Mouse (Mus musculus) forebrain, embryonic 12.5 days (tissue): ENCODE results near the gene A730015C16Rik. TPM values are rescaled to one million over a fixed set of nuclear protein-coding genes. Genes with fewer than 3 reads are reported as not detected.
A peak's percentile ranks its signal among the peaks of the same experiment; 100 is the strongest.

Source experiments
- ATAC-seq: fragments of 200-750 bp; cut with Nextera tagmentation; 2 replicates; pipeline ENCODE4 v1.8.0; 2017; ENCODE audit warnings: moderate TSS enrichment; ENCODE audit not compliant: low FRiP score
- H3K27ac ChIP-seq: fragments of 300-500 bp; sonication (generic); 2 replicates; pipeline ENCODE4 v1.5.1; 2016; ENCODE audit warnings: mild to moderate bottlenecking
- H3K27me3 ChIP-seq: fragments of 300-500 bp; sonication (generic); 2 replicates; pipeline ENCODE4 v1.6.1; 2016; ENCODE audit warnings: mild to moderate bottlenecking
- H3K36me3 ChIP-seq: fragments of 300-500 bp; sonication (generic); replicated peaks from 2 replicates; pipeline ENCODE4 v1.6.1; 2016; ENCODE audit warnings: mild to moderate bottlenecking
- H3K4me1 ChIP-seq: fragments of 300-500 bp; sonication (generic); 2 replicates; pipeline ENCODE4 v1.6.1; 2016
- H3K4me2 ChIP-seq: fragments of 300-500 bp; sonication (generic); 2 replicates; pipeline ENCODE4 v1.6.1; 2016; ENCODE audit warnings: mild to moderate bottlenecking, moderate library complexity
- H3K4me3 ChIP-seq: fragments of 300-500 bp; sonication (generic); replicated peaks from 2 replicates; pipeline ENCODE4 v1.5.1; 2016; ENCODE audit warnings: mild to moderate bottlenecking
- H3K9ac ChIP-seq: fragments of 300-500 bp; sonication (generic); 2 replicates; pipeline ENCODE4 v1.6.1; 2016; ENCODE audit warnings: mild to moderate bottlenecking
- H3K9me3 ChIP-seq: fragments of 300-500 bp; sonication (generic); 2 replicates; pipeline ENCODE4 v1.6.1; 2016
- WGBS: fragments of 180-500 bp; shearing (Covaris S2); methylation state at CpG from one replicate; pipeline ENCODE4 v1.1.7; 2016; 5-methylcytosine and 5-hydroxymethylcytosine counted together
- polyA plus RNA-seq: library from polyadenylated mRNA; unstranded; fragments of >200 nt; fragmentation: Nextera tagmentation; extraction: Ambion mirVana; gene quantifications from 2 replicates; pipeline ENCODE4 v1.2.1, GENCODE M21; 2016

The A730015C16Rik gene
- polyA plus RNA-seq, 1 experiment from 2014 or later: 2.9 TPM

DNA sequence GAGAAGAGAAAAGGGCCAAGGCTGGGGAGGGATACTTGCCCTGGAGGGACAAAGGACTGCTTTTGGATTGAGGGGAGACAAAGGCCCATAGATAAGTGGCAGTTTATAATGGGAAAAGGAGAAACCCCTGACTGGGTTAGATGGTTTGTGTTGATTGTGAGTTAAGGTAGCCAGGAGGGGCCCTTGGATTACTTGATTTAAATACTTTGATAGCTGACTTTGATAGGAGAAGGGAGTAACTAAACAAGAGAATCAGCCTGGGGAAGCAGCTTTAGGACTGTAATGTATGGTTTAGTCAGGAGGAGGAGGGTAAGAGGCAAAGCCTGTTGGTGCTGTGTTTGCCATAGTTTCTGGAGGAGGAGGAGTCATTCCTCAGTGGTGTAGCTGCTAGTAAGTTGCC, 5.1 kb downstream of the A730015C16Rik start:
- no peak for ATAC-seq
- H3K27ac ChIP-seq: 0 out of 2 replicates have a peak overlapping the region, but pooled peaks have one; percentile 31

DNA sequence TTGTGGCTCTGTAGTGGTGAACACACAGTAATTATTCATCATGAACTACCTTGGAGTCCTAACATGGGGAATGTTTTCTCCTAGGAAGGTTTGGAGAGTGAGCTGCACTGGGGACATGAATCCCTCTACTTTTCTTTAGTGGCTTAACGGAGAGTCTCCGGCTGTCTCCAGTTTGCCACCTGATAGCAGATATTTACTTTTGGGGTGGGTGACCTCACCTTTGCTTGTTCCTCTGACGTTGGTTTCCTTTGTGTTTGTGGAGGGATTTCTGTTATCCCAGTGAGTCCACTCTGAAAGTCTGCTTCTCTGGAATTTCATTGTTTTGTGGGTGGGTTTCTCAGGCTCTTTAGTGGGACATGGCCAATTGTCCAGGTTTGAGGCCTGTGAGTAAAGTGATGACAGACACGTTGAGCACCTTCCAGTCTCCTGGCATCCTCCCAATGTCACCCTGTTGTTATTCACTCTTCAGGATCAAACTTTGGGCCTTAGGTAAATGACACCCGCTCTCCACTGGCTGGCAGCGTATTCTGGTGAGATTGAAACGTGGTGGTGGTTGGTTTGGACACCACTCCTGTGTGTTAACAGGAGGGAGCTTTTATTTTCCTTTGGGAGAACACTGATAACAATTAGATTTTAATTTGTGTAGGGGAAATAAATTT, 6.4 kb downstream of the A730015C16Rik start:
- H3K4me2 ChIP-seq: no peak overlapping the region
- no peak overlapping the region for H3K9ac ChIP-seq
- H3K36me3 ChIP-seq: no peaks in the 10 kb centered on the region
- H3K27me3 ChIP-seq: no peaks in the 10 kb centered on the region
- no peaks in the 10 kb centered on the region for H3K9me3 ChIP-seq
- no peak for ATAC-seq
- WGBS: 88% methylated on average over 7 of the region's 7 CpGs
- H3K4me1 ChIP-seq: peaks cover 9% of the 10 kb centered on the region; the same call in 1 of the 2 replicates
- no peak overlapping the region for H3K4me3 ChIP-seq
- no peak overlapping the region for H3K27ac ChIP-seq

More for the DNA sequence above, 5.1 kb downstream of the A730015C16Rik start:
- Histone ChIP-seq H3K4me2 (no peak overlapping the region), H3K9me3 (no peaks in the 10 kb centered on the region), H3K4me1 (peaks cover 12% of the 10 kb centered on the region), H3K36me3 (no peaks in the 10 kb centered on the region), H3K4me3 (no peak overlapping the region), H3K9ac (no peak overlapping the region), H3K27me3 (no peaks in the 10 kb centered on the region)

DNA sequence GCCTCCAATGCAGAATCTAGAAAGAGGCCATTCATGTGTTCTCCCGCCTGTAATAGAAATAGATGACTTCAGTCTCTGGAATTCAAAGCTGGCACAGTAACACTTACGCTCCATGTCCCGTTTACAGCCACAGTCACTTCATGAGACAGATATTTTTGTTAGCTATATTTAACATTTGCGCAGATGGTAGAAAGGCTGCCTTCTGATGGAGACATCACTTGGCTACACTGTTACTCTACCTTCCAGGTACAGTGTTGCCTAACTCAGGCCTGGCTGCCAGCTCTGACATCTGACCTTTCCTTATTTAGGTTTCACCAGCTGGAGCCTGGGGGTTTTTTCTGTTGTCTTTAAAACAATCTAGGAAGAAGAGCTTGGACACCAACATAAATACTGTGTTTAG, 10.4 kb downstream of the A730015C16Rik start:
- no peak overlapping the region for H3K4me3 ChIP-seq
- 90% methylated on average over 4 of the region's 4 CpGs for WGBS
- no peaks in the 10 kb centered on the region for H3K9me3 ChIP-seq
- no peaks in the 10 kb centered on the region for H3K27me3 ChIP-seq
- H3K4me1 ChIP-seq: peaks cover 22% of the 10 kb centered on the region
- H3K27ac ChIP-seq: no peak overlapping the region
- no peak overlapping the region for H3K4me2 ChIP-seq
- no peak for ATAC-seq
- H3K9ac ChIP-seq: no peak overlapping the region
- no peaks in the 10 kb centered on the region for H3K36me3 ChIP-seq

DNA sequence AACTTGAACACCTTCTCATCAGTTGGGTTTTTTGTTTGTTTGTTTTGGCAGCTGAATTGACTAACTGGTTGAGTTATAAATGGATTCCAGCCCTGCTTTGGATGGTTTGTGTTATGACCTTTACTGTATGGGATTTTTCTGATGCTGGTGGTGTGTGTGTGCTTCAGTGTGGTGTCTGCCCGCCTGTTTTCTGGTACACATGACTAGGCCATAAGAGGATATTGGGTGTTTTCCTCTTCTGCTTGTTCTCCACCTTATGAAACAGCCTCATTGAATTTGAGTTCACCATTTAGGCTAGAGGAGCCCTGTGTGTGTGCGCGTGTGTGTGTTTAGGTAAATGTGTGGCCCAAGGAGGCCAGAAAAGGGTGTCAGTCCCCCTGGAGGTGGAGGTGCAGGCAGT, 12.9 kb downstream of the A730015C16Rik start:
- 0 out of 2 replicates have a peak overlapping the region, but pooled peaks have one; percentile 99 for H3K27ac ChIP-seq
- H3K4me2 ChIP-seq: peak overlapping the region; percentile 80
- peaks cover 36% of the 10 kb centered on the region for H3K4me1 ChIP-seq
- no peaks in the 10 kb centered on the region for H3K9me3 ChIP-seq
- no peak for ATAC-seq
- H3K36me3 ChIP-seq: no peaks in the 10 kb centered on the region
- H3K4me3 ChIP-seq: peak overlapping the region; percentile 96
- WGBS: 65% methylated on average over 3 of the region's 3 CpGs
- H3K9ac ChIP-seq: peak overlapping the region; percentile 78
- no peaks in the 10 kb centered on the region for H3K27me3 ChIP-seq

DNA sequence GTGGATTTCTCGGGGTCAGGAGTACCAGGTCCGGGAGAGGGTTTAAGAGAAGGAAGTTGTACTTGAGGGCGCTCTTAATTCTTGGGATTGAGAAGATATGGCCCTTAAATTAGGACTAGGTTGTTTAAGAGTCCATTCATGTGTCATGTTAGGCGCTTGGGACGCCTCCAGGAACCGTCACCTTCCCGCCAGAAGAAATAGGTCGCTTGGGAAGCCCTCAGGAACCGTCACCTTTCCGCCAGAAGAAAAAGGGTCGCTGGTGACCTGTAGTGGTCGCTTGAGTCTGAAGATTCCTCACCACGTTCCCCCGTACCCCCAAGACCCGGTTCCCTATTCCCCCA, 13.5 kb downstream of the A730015C16Rik start:
- ATAC-seq: no peak
- Histone ChIP-seq H3K27me3 (no peaks in the 10 kb centered on the region), H3K27ac (peak overlapping the region; percentile 99), H3K4me3 (peak overlapping the region; percentile 96), H3K36me3 (peaks cover 5% of the 10 kb centered on the region; the same call in 1 of the 2 replicates), H3K4me1 (peaks cover 36% of the 10 kb centered on the region), H3K4me2 (peak overlapping the region; percentile 80), H3K9ac (peak overlapping the region; percentile 78), H3K9me3 (no peaks in the 10 kb centered on the region)
- 1% methylated on average over 15 of the region's 15 CpGs for WGBS

DNA sequence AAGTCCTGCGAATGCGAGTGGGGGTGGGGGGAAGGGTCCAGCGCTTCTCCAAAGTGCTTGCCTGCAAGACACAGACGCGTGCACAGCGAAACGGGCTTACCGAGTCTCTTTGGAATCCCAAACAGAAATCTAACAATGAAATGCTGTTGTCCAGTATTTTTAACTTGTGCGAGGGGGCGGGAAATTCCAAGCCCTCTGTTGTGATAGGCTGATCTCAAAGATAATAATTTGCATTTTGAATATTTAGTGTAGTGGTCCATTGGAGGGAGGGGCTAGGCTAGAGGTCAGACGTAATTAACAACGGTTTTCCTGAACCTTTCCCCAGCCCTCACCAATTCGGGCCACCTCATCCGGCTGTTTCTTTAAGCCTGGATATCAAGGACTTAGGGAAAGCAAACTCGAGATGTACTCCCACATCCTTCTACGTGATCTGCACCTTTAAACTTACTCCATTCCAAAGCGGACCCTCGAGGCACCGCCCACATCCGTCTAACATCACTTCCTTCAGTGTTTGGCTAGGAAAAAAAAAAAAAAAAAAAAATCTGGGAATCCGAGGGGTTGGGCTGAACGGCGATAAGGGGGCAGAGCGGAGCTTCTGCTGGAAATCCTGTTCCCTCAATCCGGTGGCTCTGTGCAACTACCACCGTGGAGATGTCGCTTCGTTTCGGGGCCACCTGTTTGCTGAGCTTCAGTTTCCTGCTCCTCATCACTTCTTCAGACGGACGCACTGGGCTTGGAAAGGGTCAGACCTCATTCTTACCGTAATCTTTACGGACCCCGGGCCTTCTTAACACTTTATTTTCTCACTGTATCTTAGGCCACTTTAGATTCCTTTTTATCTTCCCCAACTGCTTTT, 14.1 kb downstream of the A730015C16Rik start, which contains the start of gene Txndc12:
TSS of gene Txndc12 (plus strand) at position 487 of the 856 bp plus-strand sequence.
- Histone ChIP-seq H3K27ac (peak within 1 kb of the TSS; percentile 99), H3K4me1 (peaks cover 36% of the 10 kb centered on the region), H3K36me3 (peaks cover 10% of the 10 kb centered on the region; the same call in 1 of the 2 replicates), H3K9ac (peak within 1 kb of the TSS; percentile 99), H3K9me3 (no peaks in the 10 kb centered on the region), H3K4me3 (peak within 1 kb of the TSS; percentile 96), H3K27me3 (no peaks in the 10 kb centered on the region), H3K4me2 (peak within 1 kb of the TSS; percentile 80)
- peak; percentile 79 for ATAC-seq
- under 1% methylated on average over 34 of the region's 34 CpGs for WGBS

DNA sequence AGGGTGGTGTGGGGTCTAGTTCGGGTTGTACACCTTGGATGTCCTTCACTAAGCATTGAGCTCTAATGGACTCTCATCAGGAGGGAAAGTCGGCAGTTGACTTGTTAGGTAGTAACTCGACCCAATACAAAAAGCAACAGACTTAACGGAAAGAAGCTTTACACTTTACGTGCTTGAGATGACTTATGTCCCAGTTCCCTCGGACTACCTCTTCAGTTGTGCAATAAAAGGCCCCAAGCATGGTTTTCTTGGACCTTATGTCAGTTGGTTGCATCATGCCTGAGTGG, 14.6 kb downstream of the A730015C16Rik start:
- no peak for ATAC-seq
- peak overlapping the region; percentile 99 for H3K9ac ChIP-seq
- WGBS: under 1% methylated on average over 6 of the region's 6 CpGs

DNA sequence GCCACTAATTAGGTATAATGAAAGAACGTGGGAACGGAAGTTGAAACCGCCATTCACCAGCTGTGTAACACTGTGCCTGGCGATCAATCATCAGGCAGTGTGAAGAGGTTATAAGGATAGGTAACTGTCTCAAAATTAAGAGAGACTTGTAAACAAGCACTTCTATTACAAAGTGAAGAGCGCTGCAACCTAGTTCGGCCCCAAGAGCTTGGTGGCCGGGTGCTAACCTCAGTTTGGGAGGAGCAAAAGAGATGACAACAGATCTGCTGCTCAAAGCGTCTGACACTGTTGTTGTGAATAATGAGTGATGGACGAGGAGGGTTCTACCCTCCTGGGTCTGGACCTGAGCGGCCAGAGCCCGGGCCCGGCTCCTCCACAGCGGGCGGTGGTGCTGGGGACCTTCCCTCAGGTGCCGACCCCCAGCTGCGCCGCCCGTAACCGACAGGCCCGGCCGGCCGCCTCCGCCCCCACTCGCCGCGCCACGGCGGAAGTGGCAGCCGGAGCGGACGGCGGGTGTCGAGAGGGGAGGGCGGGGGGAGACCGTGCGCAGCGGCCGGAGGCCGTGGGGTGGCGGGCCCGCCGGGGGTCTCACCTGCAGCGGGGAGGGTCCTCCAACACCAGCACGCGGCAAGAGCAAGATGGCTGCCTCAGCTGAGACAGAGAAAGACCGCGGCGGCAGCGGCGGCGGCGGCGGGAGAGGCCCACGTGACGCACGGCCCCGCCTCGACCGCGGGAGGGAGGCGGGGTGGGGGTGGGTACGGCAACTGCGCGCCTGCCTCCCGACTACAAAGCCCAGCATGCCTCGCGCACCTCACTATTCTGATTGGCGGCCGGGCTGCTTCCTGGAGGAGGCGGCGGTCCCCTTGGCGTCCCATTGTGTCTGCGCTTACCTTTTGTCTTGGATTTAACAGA, 15.2 kb downstream of the A730015C16Rik start, which contains the start of gene Btf3l4:
TSS of gene Btf3l4 (minus strand) at position 699 of the 912 bp plus-strand sequence.
- Histone ChIP-seq H3K4me3 (peak within 1 kb of the TSS; percentile 96), H3K9me3 (no peaks in the 10 kb centered on the region), H3K36me3 (peaks cover 20% of the 10 kb centered on the region), H3K27ac (peak within 1 kb of the TSS; percentile 99), H3K4me1 (peaks cover 36% of the 10 kb centered on the region), H3K9ac (peak within 1 kb of the TSS; percentile 99), H3K27me3 (no peaks in the 10 kb centered on the region), H3K4me2 (peak within 1 kb of the TSS; percentile 80)
- under 1% methylated on average over 66 of the region's 73 CpGs for WGBS
- ATAC-seq: peak; percentile 96

More for the DNA sequence above, 14.6 kb downstream of the A730015C16Rik start:
- peak overlapping the region; percentile 96 for H3K4me3 ChIP-seq
- no peaks in the 10 kb centered on the region for H3K27me3 ChIP-seq
- H3K4me2 ChIP-seq: peak overlapping the region; percentile 80
- peak overlapping the region; percentile 99 for H3K27ac ChIP-seq
- no peaks in the 10 kb centered on the region for H3K9me3 ChIP-seq
- H3K36me3 ChIP-seq: peaks cover 14% of the 10 kb centered on the region
- peaks cover 36% of the 10 kb centered on the region for H3K4me1 ChIP-seq

DNA sequence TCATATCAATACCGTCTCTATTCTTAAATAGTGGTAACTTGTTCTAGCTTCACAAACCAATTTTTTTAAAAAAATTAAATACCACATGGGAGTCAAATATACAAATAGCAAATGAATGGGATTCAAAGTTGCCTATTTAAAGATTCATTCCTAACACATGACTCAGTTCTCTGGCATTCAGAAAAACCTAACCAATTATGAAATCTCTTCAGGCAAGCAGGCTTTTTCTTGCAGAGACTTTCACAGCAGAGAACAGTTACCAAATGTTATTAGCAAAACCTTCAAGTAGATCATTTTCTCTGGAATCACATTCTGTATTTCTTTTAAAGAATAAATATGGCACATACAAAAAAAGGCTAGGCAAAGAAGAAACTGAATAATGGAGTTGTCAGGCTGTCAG, 17.7 kb downstream of the A730015C16Rik start:
- H3K27ac ChIP-seq: no peak overlapping the region
- H3K4me1 ChIP-seq: peaks cover 23% of the 10 kb centered on the region
- peaks cover 41% of the 10 kb centered on the region for H3K36me3 ChIP-seq
- no peaks in the 10 kb centered on the region for H3K9me3 ChIP-seq
- H3K4me2 ChIP-seq: no peak overlapping the region
- H3K4me3 ChIP-seq: no peak overlapping the region
- 92% methylated on average over 1 of the region's 1 CpGs for WGBS
- H3K27me3 ChIP-seq: no peaks in the 10 kb centered on the region
- no peak for ATAC-seq
- no peak overlapping the region for H3K9ac ChIP-seq

DNA sequence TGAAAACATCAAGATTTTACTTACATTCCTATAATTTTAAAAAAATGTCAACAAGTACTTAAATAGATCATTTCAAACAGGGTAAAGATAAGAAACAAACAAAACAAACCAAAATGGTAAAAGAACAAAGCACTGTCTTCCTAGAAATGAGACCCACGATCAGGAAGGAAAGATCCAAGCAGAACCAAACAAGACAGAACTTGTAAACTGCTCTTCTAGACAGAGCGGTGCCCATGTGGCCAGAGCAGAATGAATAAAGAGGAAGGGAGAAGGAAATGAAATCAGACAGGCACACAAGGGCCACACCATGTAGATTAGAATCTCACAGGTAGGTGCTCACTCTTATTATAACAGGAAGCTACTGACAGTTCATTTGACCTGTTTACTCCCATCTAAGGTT, 21.8 kb downstream of the A730015C16Rik start:
- H3K4me3 ChIP-seq: no peak overlapping the region
- WGBS: 91% methylated on average over 2 of the region's 2 CpGs
- H3K36me3 ChIP-seq: peaks cover 77% of the 10 kb centered on the region
- peaks cover 9% of the 10 kb centered on the region for H3K4me1 ChIP-seq
- H3K9me3 ChIP-seq: no peaks in the 10 kb centered on the region
- no peak overlapping the region for H3K4me2 ChIP-seq
- H3K9ac ChIP-seq: no peak overlapping the region
- H3K27ac ChIP-seq: no peak overlapping the region
- ATAC-seq: no peak
- no peaks in the 10 kb centered on the region for H3K27me3 ChIP-seq

DNA sequence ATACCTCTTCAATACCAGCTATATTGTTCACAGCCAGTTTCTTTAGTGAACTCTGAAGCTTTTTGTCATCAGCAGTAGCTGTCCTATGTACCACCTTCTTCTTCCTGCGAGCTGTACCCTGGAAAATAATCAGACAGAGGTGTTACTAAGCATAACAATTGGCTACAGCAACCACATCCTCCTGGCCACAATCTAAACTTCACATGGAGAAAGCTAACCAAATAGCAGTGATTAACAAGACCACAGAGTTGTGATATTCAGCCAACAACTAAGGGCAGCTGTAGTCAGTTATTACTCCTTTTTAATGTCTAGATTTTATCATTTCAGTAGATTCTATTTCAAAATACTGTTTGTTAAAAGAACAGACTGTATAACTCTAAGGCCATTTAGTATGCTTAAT, 22.3 kb downstream of the A730015C16Rik start:
- H3K4me1 ChIP-seq: peaks cover 5% of the 10 kb centered on the region; the same call in 1 of the 2 replicates
- H3K36me3 ChIP-seq: peaks cover 77% of the 10 kb centered on the region
- no peak overlapping the region for H3K4me3 ChIP-seq
- no peaks in the 10 kb centered on the region for H3K27me3 ChIP-seq
- H3K4me2 ChIP-seq: no peak overlapping the region
- no peaks in the 10 kb centered on the region for H3K9me3 ChIP-seq
- no peak overlapping the region for H3K9ac ChIP-seq
- no peak for ATAC-seq
- 96% methylated on average over 1 of the region's 1 CpGs for WGBS
- H3K27ac ChIP-seq: no peak overlapping the region

DNA sequence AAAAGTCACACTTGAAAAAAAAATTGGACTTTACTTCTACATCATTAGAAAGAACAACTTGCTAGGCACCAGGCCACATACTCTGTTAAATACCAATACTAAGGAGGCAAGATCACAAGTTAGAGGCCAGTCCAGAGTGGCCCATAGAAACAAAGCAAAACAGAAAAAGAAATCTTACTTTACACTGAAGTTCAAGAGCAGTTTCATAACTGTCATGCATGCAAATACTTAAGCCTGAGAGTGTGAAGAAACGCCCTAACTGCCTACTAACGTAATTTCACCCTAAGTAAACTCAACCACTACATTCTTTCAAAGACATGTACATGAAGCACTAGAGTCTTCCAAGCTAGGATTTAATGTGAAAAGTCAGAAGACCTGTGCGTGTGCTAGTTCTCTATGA, 22.7 kb downstream of the A730015C16Rik start:
- Histone ChIP-seq H3K27me3 (no peaks in the 10 kb centered on the region), H3K4me2 (no peak overlapping the region), H3K36me3 (peaks cover 79% of the 10 kb centered on the region), H3K4me1 (0 out of 2 replicates have a peak, but pooled peaks cover under 1% of the 10 kb centered on the region), H3K4me3 (no peak overlapping the region), H3K9me3 (no peaks in the 10 kb centered on the region), H3K27ac (no peak overlapping the region), H3K9ac (no peak overlapping the region)
- WGBS: 97% methylated on average over 3 of the region's 3 CpGs
- ATAC-seq: no peak
